In the genomic region with DNA sequence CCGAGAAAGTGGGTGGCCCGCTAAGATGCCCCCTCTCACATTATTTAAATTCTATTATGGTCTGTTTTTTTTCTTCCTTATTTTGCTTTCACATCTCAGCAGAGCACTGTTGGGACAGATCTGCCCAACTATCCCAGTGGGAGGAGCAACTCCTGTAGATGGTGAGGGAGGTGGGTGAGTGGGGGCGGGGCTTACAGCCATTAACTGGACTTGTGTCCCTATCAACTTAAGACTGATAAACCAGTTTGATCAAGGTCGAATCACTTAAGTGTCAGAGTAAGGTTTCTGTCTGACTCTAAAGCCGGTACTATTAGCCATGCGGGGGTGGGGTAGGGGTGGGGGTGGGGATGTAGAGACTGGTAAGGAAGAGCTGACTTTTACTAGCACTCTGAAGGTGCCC, we compare ENCODE assay signal across 8 mouse cellular contexts. TPM values are rescaled to one million over a fixed set of nuclear protein-coding genes. Genes with fewer than 3 reads are reported as not detected.
DNase-seq lines count a peak whose midpoint lies in the region; ATAC-seq lines count a peak whose summit lies in the region.

No protein-coding gene starts in this region.

- peak overlapping the region; percentile 50 for H3K4me3 ChIP-seq in embryonic facial prominence, embryonic 10.5 days
- H3K4me3 ChIP-seq in heart, embryonic 13.5 days, result peak overlapping the region; percentile 49
- peak overlapping the region; percentile 32 for H3K4me3 ChIP-seq in kidney, embryonic 15.5 days (replicated peaks)
- peak overlapping the region; percentile 31 for H3K4me3 ChIP-seq in lung, embryonic 15.5 days

- H3K9ac ChIP-seq in heart, embryonic 13.5 days, result peak overlapping the region; percentile 68
- H3K9ac ChIP-seq in kidney, embryonic 15.5 days, result no peak overlapping the region
- H3K9ac ChIP-seq in lung, embryonic 15.5 days, result peak overlapping the region; percentile 5; the same call in 1 of the 2 replicates

- peaks cover 36% of the 10 kb centered on the region for H3K36me3 ChIP-seq in embryonic facial prominence, embryonic 10.5 days (replicated peaks)
- peaks cover 35% of the 10 kb centered on the region for H3K36me3 ChIP-seq in heart, embryonic 13.5 days
- H3K36me3 ChIP-seq in kidney, embryonic 15.5 days, result peaks cover 20% of the 10 kb centered on the region
- peaks cover 8% of the 10 kb centered on the region for H3K36me3 ChIP-seq in lung, embryonic 15.5 days

- H3K4me2 ChIP-seq in heart, embryonic 13.5 days, result peak overlapping the region; percentile 71
- H3K4me2 ChIP-seq in kidney, embryonic 15.5 days, result peak overlapping the region; percentile 55
- H3K4me2 ChIP-seq in lung, embryonic 15.5 days, result peak overlapping the region; percentile 60

- WGBS in embryonic facial prominence, embryonic 10.5 days, result 30% methylated on average over 6 of the region's 6 CpGs
- 12% methylated on average over 6 of the region's 6 CpGs for WGBS in heart, embryonic 13.5 days
- 23% methylated on average over 6 of the region's 6 CpGs for whole genome bisulfite sequencing in kidney, embryonic 15.5 days
- 9% methylated on average over 6 of the region's 6 CpGs for WGBS in lung, embryonic 15.5 days

- H3K4me1 ChIP-seq in embryonic facial prominence, embryonic 10.5 days, result peaks cover 27% of the 10 kb centered on the region
- peaks cover 22% of the 10 kb centered on the region for H3K4me1 ChIP-seq in heart, embryonic 13.5 days
- H3K4me1 ChIP-seq in kidney, embryonic 15.5 days, result peaks cover 30% of the 10 kb centered on the region
- peaks cover 22% of the 10 kb centered on the region for H3K4me1 ChIP-seq in lung, embryonic 15.5 days

- no peaks in the 10 kb centered on the region for H3K27me3 ChIP-seq in embryonic facial prominence, embryonic 10.5 days (replicated peaks; ENCODE audit: low read depth, poor library complexity, severe bottlenecking)
- no peaks in the 10 kb centered on the region for H3K27me3 ChIP-seq in heart, embryonic 13.5 days (replicated peaks)
- no peaks in the 10 kb centered on the region for H3K27me3 ChIP-seq in kidney, embryonic 15.5 days
- H3K27me3 ChIP-seq in lung, embryonic 15.5 days, result no peaks in the 10 kb centered on the region

- H3K9me3 ChIP-seq in embryonic facial prominence, embryonic 10.5 days, result no peaks in the 10 kb centered on the region
- H3K9me3 ChIP-seq in heart, embryonic 13.5 days, result no peaks in the 10 kb centered on the region
- no peaks in the 10 kb centered on the region for H3K9me3 ChIP-seq in kidney, embryonic 15.5 days (replicated peaks)
- H3K9me3 ChIP-seq in lung, embryonic 15.5 days, result no peaks in the 10 kb centered on the region

- no peak for ATAC-seq in heart, embryonic 13.5 days (ENCODE audit: extremely low read depth, insufficient number of reproducible peaks, low FRiP score, low TSS enrichment)
- 0 out of 2 replicates have a peak, but pooled peaks have one; percentile 26 for ATAC-seq in kidney, embryonic 15.5 days (replicated peaks; ENCODE audit: low FRiP score)
- ATAC-seq in lung, embryonic 15.5 days (ENCODE audit: borderline replicate concordance, extremely low read depth, low FRiP score, low TSS enrichment), result 0 out of 2 replicates have a peak, but pooled peaks have one; percentile 38
- no peak for ATAC-seq in monocyte, adult 5-6 weeks (replicated peaks; ENCODE audit: insufficient number of reproducible peaks, low FRiP score, low TSS enrichment, poor library complexity, severe bottlenecking)

- peak; percentile 49 for DNase-seq in CD4-positive helper T cell, adult 2 months (ENCODE audit: low read depth, low spot score)
- peak; percentile 64 for DNase-seq in Muller cell, postnatal 12 days (ENCODE audit: inconsistent ontology term)
- DNase-seq in embryonic facial prominence, embryonic 10.5 days (ENCODE audit: low spot score), result no peak
- peak; percentile 36 for DNase-seq in retina, postnatal 1 day

- H3K27ac ChIP-seq in embryonic facial prominence, embryonic 10.5 days (replicated peaks), result no peak overlapping the region
- H3K27ac ChIP-seq in heart, embryonic 13.5 days (replicated peaks), result no peak overlapping the region
- H3K27ac ChIP-seq in kidney, embryonic 15.5 days, result no peak overlapping the region
- H3K27ac ChIP-seq in lung, embryonic 15.5 days, result peak overlapping the region; percentile 13; the same call in 1 of the 2 replicates

RNA-seq across cellular contexts. Expression of a gene that starts 1.1 kb away (rescaled TPM):
- 14.0 and 14.5 TPM in 2 replicates for polyA plus RNA-seq in embryonic facial prominence, embryonic 10.5 days (2016; fragmentation: Nextera tagmentation; extraction: Ambion mirVana)
- 8.8 and 9.8 TPM in 2 replicates for polyA plus RNA-seq in heart, embryonic 13.5 days (2015; fragmentation: Nextera tagmentation; extraction: Ambion mirVana)
- 14.5 and 15.5 TPM in 2 replicates for polyA plus RNA-seq in kidney, embryonic 15.5 days (2015; fragmentation: Nextera tagmentation; extraction: Ambion mirVana)
- polyA plus RNA-seq in lung, embryonic 15.5 days (2015; fragmentation: Nextera tagmentation; extraction: Ambion mirVana), result 13.3 and 14.9 TPM in 2 replicates
- total RNA-seq in monocyte, adult 5-6 weeks (2017), result 4.1 to 5.9 TPM (median 5.7 TPM) in 3 replicates

RNA-seq across cellular contexts. Expression of a gene that starts 1.2 kb away (rescaled TPM):
- 81.0 and 84.4 TPM in 2 replicates for polyA plus RNA-seq in embryonic facial prominence, embryonic 10.5 days (2016; fragmentation: Nextera tagmentation; extraction: Ambion mirVana)
- 51.7 and 54.2 TPM in 2 replicates for polyA plus RNA-seq in heart, embryonic 13.5 days (2015; fragmentation: Nextera tagmentation; extraction: Ambion mirVana)
- polyA plus RNA-seq in kidney, embryonic 15.5 days (2015; fragmentation: Nextera tagmentation; extraction: Ambion mirVana), result 67.7 and 71.6 TPM in 2 replicates
- 64.0 and 71.4 TPM in 2 replicates for polyA plus RNA-seq in lung, embryonic 15.5 days (2015; fragmentation: Nextera tagmentation; extraction: Ambion mirVana)
- 65.3 to 128 TPM (median 82.5 TPM) in 3 replicates for total RNA-seq in monocyte, adult 5-6 weeks (2017)

RNA-seq across cellular contexts. Expression of a gene that starts 7.1 kb away (rescaled TPM):
- 0.98 and 2.8 TPM in 2 replicates for polyA plus RNA-seq in embryonic facial prominence, embryonic 10.5 days (2016; fragmentation: Nextera tagmentation; extraction: Ambion mirVana)
- polyA plus RNA-seq in heart, embryonic 13.5 days (2015; fragmentation: Nextera tagmentation; extraction: Ambion mirVana), result 2.1 and 2.8 TPM in 2 replicates
- polyA plus RNA-seq in kidney, embryonic 15.5 days (2015; fragmentation: Nextera tagmentation; extraction: Ambion mirVana), result 2.7 and 2.9 TPM in 2 replicates
- polyA plus RNA-seq in lung, embryonic 15.5 days (2015; fragmentation: Nextera tagmentation; extraction: Ambion mirVana), result 4.0 and 4.5 TPM in 2 replicates
- total RNA-seq in monocyte, adult 5-6 weeks (2017), result 63.2 to 73.9 TPM (median 73.1 TPM) in 3 replicates

RNA-seq across cellular contexts. Expression of a gene that starts 10.7 kb away (rescaled TPM):
- polyA plus RNA-seq in embryonic facial prominence, embryonic 10.5 days (2016; fragmentation: Nextera tagmentation; extraction: Ambion mirVana), result 1.4 and 1.5 TPM in 2 replicates
- polyA plus RNA-seq in heart, embryonic 13.5 days (2015; fragmentation: Nextera tagmentation; extraction: Ambion mirVana), result 0.82 and 1.4 TPM in 2 replicates
- 0.93 and 1.9 TPM in 2 replicates for polyA plus RNA-seq in kidney, embryonic 15.5 days (2015; fragmentation: Nextera tagmentation; extraction: Ambion mirVana)
- 1.3 and 2.1 TPM in 2 replicates for polyA plus RNA-seq in lung, embryonic 15.5 days (2015; fragmentation: Nextera tagmentation; extraction: Ambion mirVana)
- not detected in 3 replicates for total RNA-seq in monocyte, adult 5-6 weeks (2017)

RNA-seq across cellular contexts. Expression of a gene that starts 24.2 kb away (rescaled TPM):
- 288 and 295 TPM in 2 replicates for polyA plus RNA-seq in embryonic facial prominence, embryonic 10.5 days (2016; fragmentation: Nextera tagmentation; extraction: Ambion mirVana)
- polyA plus RNA-seq in heart, embryonic 13.5 days (2015; fragmentation: Nextera tagmentation; extraction: Ambion mirVana), result 98.9 and 100.0 TPM in 2 replicates
- 168 and 184 TPM in 2 replicates for polyA plus RNA-seq in kidney, embryonic 15.5 days (2015; fragmentation: Nextera tagmentation; extraction: Ambion mirVana)
- 163 and 165 TPM in 2 replicates for polyA plus RNA-seq in lung, embryonic 15.5 days (2015; fragmentation: Nextera tagmentation; extraction: Ambion mirVana)
- 43.2 to 86.5 TPM (median 55.3 TPM) in 3 replicates for total RNA-seq in monocyte, adult 5-6 weeks (2017)

Comparison
In these comparisons a context has a peak if more than half of its experiments do, and no peak if none do; other contexts are left out.
1. ATAC-seq: peak in kidney, embryonic 15.5 days (single experiment) and lung, embryonic 15.5 days (single experiment); none in heart, embryonic 13.5 days (single experiment) and monocyte, adult 5-6 weeks (single experiment).
2. Peak in every context shown above with its lines, with median percentiles within 50 percentile points of each other: H3K4me3 ChIP-seq and H3K4me2 ChIP-seq.